Mouse (Mus musculus) layer of hippocampus, postnatal 25 days (tissue): ENCODE results near the gene Dph5. TPM values are rescaled to one million over a fixed set of nuclear protein-coding genes. Genes with fewer than 3 reads are reported as not detected.

Experiments used
- microRNA-seq, 2 experiments: library from miRNA; unstranded; fragments of <30 nt; microRNA quantifications; one replicate each; pipeline ENCODE4 v1.2.0; 2021
- total RNA-seq, 2 experiments: library from RNA; stranded (reverse); gene quantifications; 2 replicates each; pipeline ENCODE4 v1.2.3; 2021

Dph5 gene
- total RNA-seq, 2 experiments from 2014 or later = 13.3 to 14.3 TPM

Small RNA genes lying within 50 kb of the gene (microRNA-seq; reads per million reads assigned to microRNA genes)
- 0 reads per million in 2 experiments for gene Mir669n

Other genes starting within 250 kb of the Dph5 start
- 10 to 100 TPM; 94.9 to 95.2 TPM for gene S1pr1, start 172.8 kb upstream of the Dph5 start, total RNA-seq
- 10 to 100 TPM; 21.1 to 24.9 TPM for gene Slc30a7, start 119.6 kb downstream of the Dph5 start, total RNA-seq
- 10 to 100 TPM; 68.3 to 74.8 TPM for gene Extl2, start 119.6 kb downstream of the Dph5 start, total RNA-seq
- gene Vcam1, start 241.9 kb downstream of the Dph5 start, total RNA-seq = 10 to 100 TPM; 21.8 to 26.7 TPM